Mouse (Mus musculus) forebrain, postnatal 0 days (tissue): ENCODE data around the gene Trim30a. TPM values are rescaled to one million over a fixed set of nuclear protein-coding genes. Genes with fewer than 3 reads are reported as not detected.
A peak's percentile ranks its signal among the peaks of the same experiment; 100 is the strongest.
"Not testable (repeated sequence)": the region's sequence is repeated elsewhere in the genome, so short reads cannot be mapped to it uniquely, and the experiment has no call there.

Experiments used
- ATAC-seq: fragments of 200-750 bp; cut with Nextera tagmentation; 2 replicates; pipeline ENCODE4 v1.8.0; 2017; ENCODE audit warnings: mild to moderate bottlenecking, moderate library complexity
- DNase-seq: peaks from one replicate; pipeline ENCODE4 v3.0.0-alpha.2; 2015
- H3K27ac ChIP-seq: fragments of 300-500 bp; sonication (generic); 2 replicates; pipeline ENCODE4 v1.5.1; 2014; ENCODE audit warnings: low read depth, mild to moderate bottlenecking, antibody characterized with exemption, low read length, moderate library complexity, mixed read lengths
- H3K27me3 ChIP-seq: fragments of 300-500 bp; sonication (generic); 2 replicates; pipeline ENCODE4 v1.6.1; 2014; ENCODE audit warnings: mild to moderate bottlenecking, low read length, mixed read lengths; ENCODE audit not compliant: insufficient read depth
- H3K36me3 ChIP-seq: fragments of 300-500 bp; sonication (generic); 2 replicates; pipeline ENCODE4 v1.6.1; 2014; ENCODE audit warnings: mild to moderate bottlenecking, moderate library complexity; ENCODE audit not compliant: insufficient read depth
- H3K4me1 ChIP-seq: fragments of 300-500 bp; sonication (generic); 2 replicates; pipeline ENCODE4 v1.6.1; 2014; ENCODE audit warnings: antibody characterized with exemption; ENCODE audit not compliant: insufficient read depth
- H3K4me2 ChIP-seq: fragments of 300-500 bp; sonication (generic); 2 replicates; pipeline ENCODE4 v1.6.1; 2014; ENCODE audit warnings: low read depth, mild to moderate bottlenecking, moderate library complexity
- H3K4me3 ChIP-seq: fragments of 300-500 bp; sonication (generic); 2 replicates; pipeline ENCODE4 v1.5.1; 2014; ENCODE audit warnings: low read depth, low read length, mixed read lengths
- H3K9ac ChIP-seq: fragments of 300-500 bp; sonication (generic); 2 replicates; pipeline ENCODE4 v1.6.1; 2014; ENCODE audit warnings: mild to moderate bottlenecking
- H3K9me3 ChIP-seq: fragments of 300-500 bp; sonication (generic); 2 replicates; pipeline ENCODE4 v1.6.1; 2016; ENCODE audit warnings: low read length
- CTCF ChIP-seq: sonication (generic); IDR thresholded peaks from 2 replicates; pipeline ENCODE4 v1.5.1; 2016; ENCODE audit warnings: antibody characterized with exemption, control low read depth, low read depth
- WGBS: fragments of 180-500 bp; shearing (Covaris S2); extraction: QIAGEN DNeasy Blood & Tissue Kit; methylation state at CpG from one replicate; pipeline ENCODE4 v1.1.7; 2014; 5-methylcytosine and 5-hydroxymethylcytosine counted together
- polyA plus RNA-seq: library from polyadenylated mRNA; unstranded; fragments of >200 nt; fragmentation: Nextera tagmentation; extraction: Ambion mirVana; gene quantifications from 2 replicates; pipeline ENCODE4 v1.2.1, GENCODE M21; 2015
- total RNA-seq: library from RNA; depleted of rRNA; stranded (reverse); fragments of >200 nt; gene quantifications from 2 replicates; pipeline ENCODE4 v1.2.3, GENCODE M21; 2014; rRNA removed

Trim30a gene
- total RNA-seq = 0.62 and 2.4 TPM in 2 replicates
- polyA plus RNA-seq = 0.55 and 0.76 TPM in 2 replicates

DNA sequence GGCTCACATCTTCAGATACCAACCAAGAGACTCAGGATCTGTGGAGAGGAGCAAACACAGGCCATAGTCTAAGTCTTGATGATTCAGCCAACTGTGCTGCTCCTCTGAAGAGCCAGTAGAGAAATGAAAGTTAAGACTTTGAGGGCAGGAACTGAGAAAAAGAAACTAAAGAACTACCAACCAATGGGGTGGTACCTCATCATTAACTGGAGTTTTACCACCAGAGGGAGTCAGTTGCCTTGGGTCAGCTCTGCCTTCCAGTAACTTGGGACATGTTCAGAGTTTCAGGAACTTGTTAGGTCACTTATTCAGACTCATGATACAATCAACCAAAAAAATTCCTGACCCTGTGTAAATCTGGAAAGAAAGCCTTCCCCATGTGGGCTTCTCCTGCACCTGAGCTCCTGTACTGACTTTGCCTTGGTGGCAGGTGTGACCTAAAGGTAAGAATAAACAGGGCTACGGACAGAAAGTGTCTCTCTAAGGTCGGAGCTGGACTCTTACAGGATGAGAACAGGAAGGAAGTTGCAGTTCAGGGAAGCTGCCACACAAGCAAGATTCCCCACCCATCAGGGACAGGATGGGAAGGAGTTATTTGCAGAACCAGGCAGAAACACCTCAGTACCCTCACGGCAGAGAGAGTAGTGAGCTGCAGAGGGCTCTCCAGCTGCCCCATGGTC lies at the start of gene Trim30a:
TSS of gene Trim30a (minus strand) at position 129 of the 680 bp plus-strand sequence.
- WGBS = 79% methylated on average over 3 of the region's 3 CpGs
- no peak within 1 kb of the TSS for H3K4me3 ChIP-seq
- no peak for DNase-seq
- H3K4me1 ChIP-seq = no peaks in the 10 kb centered on the region
- no peak for ATAC-seq
- H3K4me2 ChIP-seq = no peak within 1 kb of the TSS
- H3K27ac ChIP-seq = no peak within 1 kb of the TSS
- no peaks in the 10 kb centered on the region for H3K27me3 ChIP-seq
- H3K9me3 ChIP-seq = no peaks in the 10 kb centered on the region
- no peak; the same call in 1 of the 2 replicates for TF ChIP-seq CTCF
- H3K36me3 ChIP-seq = no peaks in the 10 kb centered on the region
- H3K9ac ChIP-seq = no peak within 1 kb of the TSS

DNA sequence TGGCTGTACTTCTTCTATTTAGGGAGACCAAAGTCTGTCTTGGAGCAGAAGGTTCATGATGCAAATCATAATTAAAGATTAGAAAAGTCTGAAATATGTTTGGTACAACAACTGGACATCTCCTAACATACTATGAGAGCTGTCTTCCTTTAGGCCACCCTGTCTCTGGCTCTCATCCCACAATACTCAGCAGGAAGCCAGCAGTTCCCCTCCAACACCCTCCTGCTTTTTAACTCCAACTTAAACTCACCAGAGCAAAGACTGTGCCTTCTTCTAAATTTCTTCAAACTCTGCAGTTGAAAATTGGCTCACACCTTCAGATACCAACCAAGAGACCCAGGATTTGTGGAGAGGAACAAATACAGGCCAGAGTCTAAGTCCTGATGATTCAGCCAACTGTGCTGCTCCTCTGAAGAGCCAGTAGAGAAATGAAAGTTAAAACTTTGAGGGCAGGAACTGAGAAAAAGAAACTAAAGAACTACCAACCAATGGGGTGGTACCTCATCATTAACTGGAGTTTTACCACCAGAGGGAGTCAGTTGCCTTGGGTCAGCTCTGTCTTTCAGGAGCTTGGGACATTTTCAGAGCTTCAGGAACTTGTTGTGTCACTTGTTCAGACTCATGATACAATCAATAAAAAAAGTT lies 42.5 kb upstream of the Trim30a start, which contains the start of gene Trim30d:
TSS of gene Trim30d (minus strand) at position 429 of the 645 bp plus-strand sequence.
- not testable (repeated sequence) for ATAC-seq, H3K36me3 ChIP-seq, H3K27me3 ChIP-seq, DNase-seq, H3K9me3 ChIP-seq, H3K27ac ChIP-seq, H3K4me2 ChIP-seq, H3K4me1 ChIP-seq, H3K4me3 ChIP-seq, H3K9ac ChIP-seq

DNA sequence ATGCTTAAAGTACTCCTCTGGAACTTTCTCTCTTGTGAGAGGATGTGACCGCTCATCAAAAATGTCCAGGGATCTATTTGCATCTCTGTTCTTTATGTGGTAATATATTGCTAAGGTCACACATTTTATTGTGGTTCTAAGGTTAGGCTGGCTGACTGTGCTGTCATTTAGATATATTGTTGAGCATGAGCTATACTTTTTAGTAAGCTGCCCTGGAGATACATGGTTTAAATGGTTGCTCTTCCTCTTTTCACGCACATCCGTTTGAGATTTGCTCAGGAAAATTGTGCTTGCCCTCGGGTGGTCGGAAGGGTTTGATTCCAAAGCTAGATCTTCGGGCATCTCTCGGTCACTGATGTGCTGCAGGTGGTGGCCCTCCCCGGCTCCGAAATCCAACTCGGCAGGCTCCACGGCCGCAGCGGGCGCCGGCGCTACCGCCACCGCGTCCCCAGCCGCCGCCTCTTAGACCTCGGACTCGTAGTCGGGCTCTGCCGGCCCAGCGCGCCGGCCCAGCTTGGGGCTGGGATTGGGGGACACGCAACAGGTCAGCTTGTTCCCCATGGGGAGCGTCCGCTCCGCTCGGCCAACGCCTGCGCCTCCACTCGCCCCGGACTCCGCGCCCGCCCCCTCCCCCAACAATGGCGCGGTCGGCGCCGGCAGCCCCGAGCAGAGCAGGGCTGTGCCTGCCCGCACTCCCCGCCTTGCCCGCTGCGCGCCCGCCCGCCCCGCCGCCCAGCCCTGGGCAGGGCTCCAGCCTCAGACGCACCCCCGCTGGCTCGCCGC lies 36.8 kb upstream of the Trim30a start:
- no peaks in the 10 kb centered on the region for H3K27me3 ChIP-seq
- peak overlapping the region; percentile 37 for H3K4me3 ChIP-seq
- DNase-seq (peak; percentile 16), ATAC-seq (peak; percentile 94)
- H3K36me3 ChIP-seq = no peaks in the 10 kb centered on the region
- H3K27ac ChIP-seq = no peak overlapping the region
- TF ChIP-seq CTCF = no peak
- H3K4me1 ChIP-seq = no peaks in the 10 kb centered on the region
- H3K4me2 ChIP-seq = peak overlapping the region; percentile 48
- no peaks in the 10 kb centered on the region for H3K9me3 ChIP-seq
- WGBS = 5% methylated on average over 57 of the region's 59 CpGs
- peak overlapping the region; percentile 43; the same call in 1 of the 2 replicates for H3K9ac ChIP-seq

DNA sequence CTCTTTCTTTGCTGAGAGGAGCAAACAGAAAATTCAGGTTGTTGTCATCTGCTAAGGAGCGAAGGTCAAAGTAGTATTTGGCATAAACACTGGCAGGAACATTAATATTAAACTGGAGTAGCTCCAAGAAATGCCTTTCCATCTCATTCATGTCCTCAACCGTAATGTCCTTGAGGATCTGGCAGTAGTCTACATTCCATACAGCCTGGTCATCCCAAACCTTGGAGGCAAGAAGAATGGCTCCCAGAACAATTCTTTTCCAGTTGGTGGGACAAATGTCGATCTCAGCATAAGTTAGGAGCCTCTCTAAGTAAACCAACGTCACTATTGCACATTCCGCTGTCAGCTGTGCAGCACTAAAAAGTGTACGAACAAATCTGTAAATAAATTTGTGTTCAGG lies 36.2 kb upstream of the Trim30a start:
- not testable (repeated sequence) for H3K9ac ChIP-seq, H3K9me3 ChIP-seq, H3K27me3 ChIP-seq, DNase-seq, H3K4me1 ChIP-seq, ATAC-seq, H3K36me3 ChIP-seq, H3K27ac ChIP-seq, H3K4me3 ChIP-seq, H3K4me2 ChIP-seq
- 72% methylated on average over 6 of the region's 6 CpGs for WGBS

DNA sequence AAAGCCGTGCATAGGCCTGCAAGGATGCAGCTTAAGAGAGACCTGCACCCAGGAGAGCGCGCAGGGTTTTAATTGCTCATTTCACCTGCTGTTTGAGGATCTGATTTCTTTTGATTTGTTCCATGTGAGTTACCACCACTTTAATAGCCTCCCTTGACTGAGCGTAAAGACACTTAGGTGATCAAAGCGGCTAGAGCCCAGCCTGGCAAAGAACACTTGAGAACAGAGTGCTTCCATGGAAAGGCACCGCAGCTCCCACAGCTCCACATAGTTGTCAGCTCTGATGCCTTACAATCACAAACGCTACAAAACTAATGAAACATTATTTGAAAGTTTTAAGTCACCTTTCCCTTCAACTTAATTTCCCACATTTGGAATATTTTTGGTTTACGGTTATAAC lies 34.5 kb upstream of the Trim30a start:
- not testable (repeated sequence) for H3K9ac ChIP-seq, H3K36me3 ChIP-seq, H3K9me3 ChIP-seq, H3K4me2 ChIP-seq, H3K4me3 ChIP-seq, H3K27ac ChIP-seq, DNase-seq, ATAC-seq, H3K4me1 ChIP-seq, H3K27me3 ChIP-seq
- WGBS = 26% methylated on average over 6 of the region's 8 CpGs

DNA sequence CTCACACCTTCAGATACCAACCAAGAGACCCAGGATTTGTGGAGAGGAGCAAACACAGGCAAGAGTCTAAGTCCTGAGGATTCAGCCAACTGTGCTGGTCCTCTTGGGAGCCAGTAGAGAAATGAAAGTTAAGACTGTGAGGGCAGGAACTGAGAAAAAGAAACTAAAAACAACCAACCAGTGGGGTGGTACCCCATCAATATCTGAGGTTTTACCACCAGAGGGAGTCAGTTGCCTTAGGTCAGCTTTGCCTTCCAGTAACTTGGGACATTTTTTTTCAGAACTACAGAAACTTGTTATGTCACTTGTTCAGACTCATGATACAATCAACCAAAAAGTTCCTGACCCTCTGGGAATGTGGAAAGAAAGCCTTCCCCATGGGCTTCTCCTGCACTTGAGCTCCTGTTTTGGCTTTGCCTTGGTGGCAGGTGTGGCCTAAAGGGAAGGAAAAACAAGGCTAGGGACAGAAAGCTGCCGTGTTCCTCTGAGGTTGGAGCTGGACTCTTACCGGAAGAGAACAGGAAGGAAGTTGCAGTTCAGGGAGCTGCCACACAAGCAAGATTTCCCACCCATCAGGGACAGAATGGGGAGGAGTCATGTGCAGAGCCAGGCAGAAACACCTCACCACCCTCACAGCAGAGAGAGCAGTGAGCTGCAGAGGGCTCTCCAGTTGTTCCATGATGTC lies 18.9 kb downstream of the Trim30a start:
- Histone ChIP-seq H3K4me2 (no peak overlapping the region), H3K36me3 (no peaks in the 10 kb centered on the region), H3K4me3 (no peak overlapping the region), H3K27me3 (no peaks in the 10 kb centered on the region), H3K4me1 (no peaks in the 10 kb centered on the region), H3K9me3 (no peaks in the 10 kb centered on the region), H3K9ac (no peak overlapping the region), H3K27ac (no peak overlapping the region)
- DNase-seq (no peak), ATAC-seq (no peak)
- WGBS = 64% methylated on average over 2 of the region's 2 CpGs
- TF ChIP-seq CTCF = peak; percentile 18; the same call in 1 of the 2 replicates
